In the genomic region with DNA sequence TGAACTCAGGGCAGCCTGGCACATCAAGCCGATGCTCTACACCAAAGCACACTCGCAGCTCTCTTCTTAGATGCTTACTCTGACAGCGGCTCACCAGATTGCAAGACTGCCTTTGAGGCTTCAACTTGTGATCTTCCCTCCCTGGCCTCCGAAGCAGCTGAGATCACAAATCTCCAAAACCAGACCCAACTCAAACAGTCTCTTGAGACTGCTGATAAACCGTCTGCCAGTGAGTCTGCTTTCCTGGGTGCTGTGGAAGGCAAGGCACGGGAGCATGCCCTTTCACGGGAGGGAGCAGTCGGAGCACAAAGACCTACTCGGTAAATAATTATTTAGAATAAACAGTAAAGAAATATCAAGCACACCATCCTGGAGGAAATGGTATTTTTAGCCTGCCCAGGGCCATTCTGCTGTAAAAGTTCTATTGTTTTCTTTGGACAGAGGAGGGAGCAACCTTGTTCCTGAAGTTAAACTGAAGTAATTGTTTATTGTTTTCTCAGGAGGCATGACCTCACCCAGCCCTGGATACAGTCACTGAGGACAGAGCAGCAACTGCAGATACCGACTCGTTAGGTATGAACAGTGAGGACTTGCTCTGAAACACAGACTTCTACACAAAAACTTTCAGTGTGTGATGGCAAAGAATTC, we compare ENCODE assay signal across 11 mouse cellular contexts. TPM values are rescaled to one million over a fixed set of nuclear protein-coding genes. Genes with fewer than 3 reads are reported as not detected.
DNase-seq lines count a peak whose midpoint lies in the region; ATAC-seq and TF ChIP-seq lines count a peak whose summit lies in the region.
"Had no signal": no experiment of that assay in that cellular context is flagged by ENCODE, and none has a peak within 500 bp of the region (broad histone marks: within the 10 kb centered on the region; RNA-seq: fewer than 3 reads in every experiment).

No protein-coding gene starts in this region.

- CTCF ChIA-PET in Patski (lab: Charles Lee), result interaction anchor here (0.6 to 3.5 kb wide), 4 partner anchors 9 to 140 kb away, joined by 3 to 14 read pairs (median 6); no protein-coding TSS in a partner anchor

- DNase-seq in forebrain, embryonic 14.5 days (ENCODE audit: low spot score), result no peak
- peak; percentile 39 for DNase-seq in Patski (ENCODE audit: low read depth, low spot score)
- DNase-seq in urinary bladder, postnatal 4 days (ENCODE audit: low spot score in 2 of 2), result no peak
- DNase-seq in layer of hippocampus, adult 18-20 months (ENCODE audit: low spot score in 2 of 2), result no peak
- DNase-seq: adrenal gland, adult 2 months; B cell, adult 2 months had no signal

- H3K27ac ChIP-seq in forebrain, embryonic 12.5 days, result no peak overlapping the region
- H3K27ac ChIP-seq in forebrain, embryonic 14.5 days (ENCODE audit: low read depth, low read length), result no peak overlapping the region
- peak overlapping the region; percentile 62 for H3K27ac ChIP-seq in heart, embryonic 15.5 days
- peak overlapping the region; percentile 33 for H3K27ac ChIP-seq in lung, embryonic 15.5 days
- H3K27ac ChIP-seq: intestine, embryonic 15.5 days had no signal

- 0 out of 2 replicates have a peak overlapping the region, but pooled peaks have one; percentile 17 for H3K9ac ChIP-seq in forebrain, embryonic 12.5 days
- H3K9ac ChIP-seq in forebrain, embryonic 14.5 days (ENCODE audit: low read length), result no peak overlapping the region
- H3K9ac ChIP-seq in heart, embryonic 15.5 days, result no peak overlapping the region
- no peak overlapping the region for H3K9ac ChIP-seq in lung, embryonic 15.5 days
- H3K9ac ChIP-seq: intestine, embryonic 15.5 days had no signal

- 64% methylated on average over 11 of the region's 11 CpGs for WGBS in forebrain, embryonic 12.5 days
- 65% methylated on average over 11 of the region's 11 CpGs for WGBS in forebrain, embryonic 14.5 days
- WGBS in heart, embryonic 15.5 days, result 20% methylated on average over 11 of the region's 11 CpGs
- 21% methylated on average over 11 of the region's 11 CpGs for WGBS in lung, embryonic 15.5 days

- H3K4me3 ChIP-seq in forebrain, embryonic 12.5 days (replicated peaks), result no peak overlapping the region
- no peak overlapping the region for H3K4me3 ChIP-seq in forebrain, embryonic 14.5 days (ENCODE audit: low read depth, low read length)
- H3K4me3 ChIP-seq in heart, embryonic 15.5 days, result no peak overlapping the region
- H3K4me3 ChIP-seq in lung, embryonic 15.5 days, result no peak overlapping the region
- H3K4me3 ChIP-seq: intestine, embryonic 15.5 days had no signal

- POLR2A ChIA-PET in Patski (lab: Charles Lee), result no interaction called here

- H3K4me1 ChIP-seq in forebrain, embryonic 12.5 days, result peaks cover 3% of the 10 kb centered on the region; the same call in 1 of the 2 replicates
- no peaks in the 10 kb centered on the region for H3K4me1 ChIP-seq in forebrain, embryonic 14.5 days (ENCODE audit: control insufficient read depth, insufficient read depth, low read length)
- peaks cover 11% of the 10 kb centered on the region for H3K4me1 ChIP-seq in heart, embryonic 15.5 days (replicated peaks)
- H3K4me1 ChIP-seq in lung, embryonic 15.5 days, result 0 out of 2 replicates have a peak, but pooled peaks cover 3% of the 10 kb centered on the region
- H3K4me1 ChIP-seq: intestine, embryonic 15.5 days had no signal

- H3K36me3 ChIP-seq in forebrain, embryonic 12.5 days (replicated peaks), result 0 out of 2 replicates have a peak, but pooled peaks cover 4% of the 10 kb centered on the region
- 0 out of 2 replicates have a peak, but pooled peaks cover 4% of the 10 kb centered on the region for H3K36me3 ChIP-seq in forebrain, embryonic 14.5 days (ENCODE audit: control insufficient read depth, insufficient read depth, low read length)
- no peaks in the 10 kb centered on the region for H3K36me3 ChIP-seq in heart, embryonic 15.5 days
- no peaks in the 10 kb centered on the region for H3K36me3 ChIP-seq in lung, embryonic 15.5 days
- H3K36me3 ChIP-seq: intestine, embryonic 15.5 days had no signal

- no peak for ATAC-seq in forebrain, embryonic 12.5 days (ENCODE audit: low FRiP score)
- no peak for ATAC-seq in forebrain, embryonic 14.5 days
- ATAC-seq in Patski, result peak; percentile 93
- peak; percentile 58 for ATAC-seq in heart, embryonic 15.5 days (replicated peaks; ENCODE audit: insufficient number of reproducible peaks, insufficient read depth, low FRiP score, low read depth)
- no peak for ATAC-seq in lung, embryonic 15.5 days (ENCODE audit: borderline replicate concordance, extremely low read depth, low FRiP score, low TSS enrichment)
- no peak for ATAC-seq in cerebellum, adult (ENCODE audit: insufficient number of reproducible peaks, low FRiP score, low TSS enrichment)
- ATAC-seq: intestine, embryonic 15.5 days had no signal

- no peaks in the 10 kb centered on the region for H3K27me3 ChIP-seq in forebrain, embryonic 12.5 days
- H3K27me3 ChIP-seq in forebrain, embryonic 14.5 days (replicated peaks; ENCODE audit: control insufficient read depth, insufficient read depth, low read length), result no peaks in the 10 kb centered on the region
- H3K27me3 ChIP-seq in Patski, result no peaks in the 10 kb centered on the region
- no peaks in the 10 kb centered on the region for H3K27me3 ChIP-seq in heart, embryonic 15.5 days
- no peaks in the 10 kb centered on the region for H3K27me3 ChIP-seq in lung, embryonic 15.5 days
- H3K27me3 ChIP-seq: intestine, embryonic 15.5 days had no signal

- H3K9me3 ChIP-seq in forebrain, embryonic 12.5 days, result no peaks in the 10 kb centered on the region
- no peaks in the 10 kb centered on the region for H3K9me3 ChIP-seq in forebrain, embryonic 14.5 days (replicated peaks; ENCODE audit: control insufficient read depth, low read length)
- H3K9me3 ChIP-seq in heart, embryonic 15.5 days (replicated peaks), result no peaks in the 10 kb centered on the region
- no peaks in the 10 kb centered on the region for H3K9me3 ChIP-seq in lung, embryonic 15.5 days
- H3K9me3 ChIP-seq: intestine, embryonic 15.5 days had no signal

- no peak overlapping the region for H3K4me2 ChIP-seq in forebrain, embryonic 12.5 days
- no peak overlapping the region for H3K4me2 ChIP-seq in forebrain, embryonic 14.5 days (ENCODE audit: low read length)
- peak overlapping the region; percentile 5; the same call in 1 of the 2 replicates for H3K4me2 ChIP-seq in heart, embryonic 15.5 days
- H3K4me2 ChIP-seq in lung, embryonic 15.5 days, result no peak overlapping the region
- H3K4me2 ChIP-seq: intestine, embryonic 15.5 days had no signal

- in situ Hi-C loops in Patski (cut with MboI; ENCODE audit: low pct_unique_long_range_greater_than_20kb), result no loop called here

- TF ChIP-seq CTCF in Patski (IDR thresholded peaks at IDR 0.05), result no peak

RNA-seq across cellular contexts. Expression of a gene that starts 41.8 kb away (rescaled TPM):
- 3.5 and 3.7 TPM in 2 replicates for polyA plus RNA-seq in forebrain, embryonic 12.5 days (2016; fragmentation: Nextera tagmentation; extraction: Ambion mirVana)
- polyA plus RNA-seq in forebrain, embryonic 14.5 days (2014; fragmentation: Nextera tagmentation; extraction: Ambion mirVana), result 5.0 and 5.2 TPM in 2 replicates
- 24.5 TPM for polyA plus RNA-seq in Patski (2021)
- polyA plus RNA-seq in heart, embryonic 15.5 days (2015; fragmentation: Nextera tagmentation; extraction: Ambion mirVana), result 1.4 TPM in 2 replicates
- polyA plus RNA-seq in lung, embryonic 15.5 days (2015; fragmentation: Nextera tagmentation; extraction: Ambion mirVana), result 1.5 and 1.6 TPM in 2 replicates
- total RNA-seq in layer of hippocampus, adult 18-20 months (2021), result 10 to 100 TPM; 27.6 to 28.0 TPM

Comparison
In these comparisons a context has a peak if more than half of its experiments do, and no peak if none do; other contexts are left out.
1. ATAC-seq: peak in Patski (single experiment) and heart, embryonic 15.5 days (single experiment); none in forebrain, embryonic 12.5 days (single experiment), forebrain, embryonic 14.5 days (single experiment), lung, embryonic 15.5 days (single experiment) and cerebellum, adult (single experiment).
2. H3K27ac ChIP-seq: peak in heart, embryonic 15.5 days (single experiment) and lung, embryonic 15.5 days (single experiment); none in forebrain, embryonic 12.5 days (single experiment) and forebrain, embryonic 14.5 days (single experiment).